In the genomic region with DNA sequence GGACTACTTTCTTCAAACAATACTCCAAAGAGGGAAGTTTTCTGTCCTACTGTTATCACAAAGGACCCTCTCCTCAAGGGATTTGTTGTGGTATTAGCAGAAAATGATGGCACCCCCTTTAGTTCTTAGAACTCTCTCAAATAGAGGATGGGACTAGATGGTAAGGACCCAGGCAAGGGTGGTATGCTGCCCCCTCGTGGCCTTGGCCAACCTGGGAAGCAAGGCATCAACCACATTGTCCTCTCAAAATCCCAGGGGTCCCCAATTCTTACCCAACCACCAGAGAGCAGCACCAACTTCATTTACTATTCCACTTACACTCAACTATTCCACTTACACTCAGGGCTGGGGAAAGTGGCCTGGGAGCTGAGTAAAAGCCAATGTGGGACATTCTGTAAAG, we compare ENCODE assay signal across 9 mouse cellular contexts. TPM values are rescaled to one million over a fixed set of nuclear protein-coding genes. Genes with fewer than 3 reads are reported as not detected.
DNase-seq lines count a peak whose midpoint lies in the region; ATAC-seq lines count a peak whose summit lies in the region.
"Had no signal": no experiment of that assay in that cellular context is flagged by ENCODE, and none has a peak within 500 bp of the region (broad histone marks: within the 10 kb centered on the region; RNA-seq: fewer than 3 reads in every experiment).

No protein-coding gene starts in this region.

- H3K27me3 ChIP-seq in liver, embryonic 12.5 days (replicated peaks), result peaks cover 30% of the 10 kb centered on the region
- H3K27me3 ChIP-seq in forebrain, embryonic 13.5 days, result peaks cover 20% of the 10 kb centered on the region
- peaks cover 5% of the 10 kb centered on the region for H3K27me3 ChIP-seq in hindbrain, embryonic 14.5 days (ENCODE audit: control insufficient read depth, insufficient read depth, low read length)

- no peaks in the 10 kb centered on the region for H3K4me1 ChIP-seq in liver, embryonic 12.5 days
- no peaks in the 10 kb centered on the region for H3K4me1 ChIP-seq in forebrain, embryonic 13.5 days
- no peaks in the 10 kb centered on the region for H3K4me1 ChIP-seq in hindbrain, embryonic 14.5 days (replicated peaks; ENCODE audit: control insufficient read depth, insufficient read depth, low read length)

- H3K27ac ChIP-seq in liver, embryonic 12.5 days, result no peak overlapping the region
- no peak overlapping the region for H3K27ac ChIP-seq in forebrain, embryonic 13.5 days
- no peak overlapping the region for H3K27ac ChIP-seq in hindbrain, embryonic 14.5 days

- no peak for ATAC-seq in liver, embryonic 12.5 days
- peak; percentile 59 for ATAC-seq in forebrain, embryonic 13.5 days
- ATAC-seq in hindbrain, embryonic 14.5 days (ENCODE audit: low FRiP score), result no peak

- H3K9ac ChIP-seq in liver, embryonic 12.5 days, result no peak overlapping the region
- H3K9ac ChIP-seq in forebrain, embryonic 13.5 days, result no peak overlapping the region
- no peak overlapping the region for H3K9ac ChIP-seq in hindbrain, embryonic 14.5 days

- 0% methylated on average over 1 of the region's 1 CpGs for WGBS in liver, embryonic 12.5 days (ENCODE audit: insufficient replicate concordance)
- 0% methylated on average over 1 of the region's 1 CpGs for WGBS in forebrain, embryonic 13.5 days
- 3% methylated on average over 1 of the region's 1 CpGs for WGBS in hindbrain, embryonic 14.5 days

- no peaks in the 10 kb centered on the region for H3K9me3 ChIP-seq in liver, embryonic 12.5 days (replicated peaks)
- no peaks in the 10 kb centered on the region for H3K9me3 ChIP-seq in forebrain, embryonic 13.5 days (replicated peaks)
- no peaks in the 10 kb centered on the region for H3K9me3 ChIP-seq in hindbrain, embryonic 14.5 days (ENCODE audit: control insufficient read depth, low read length)

- no peak overlapping the region for H3K4me2 ChIP-seq in liver, embryonic 12.5 days
- H3K4me2 ChIP-seq in forebrain, embryonic 13.5 days, result no peak overlapping the region
- H3K4me2 ChIP-seq in hindbrain, embryonic 14.5 days (replicated peaks), result no peak overlapping the region

- peaks cover 38% of the 10 kb centered on the region for H3K36me3 ChIP-seq in liver, embryonic 12.5 days
- peaks cover 35% of the 10 kb centered on the region for H3K36me3 ChIP-seq in forebrain, embryonic 13.5 days (ENCODE audit: poor library complexity, severe bottlenecking)
- H3K36me3 ChIP-seq in hindbrain, embryonic 14.5 days (replicated peaks; ENCODE audit: control insufficient read depth, insufficient read depth), result peaks cover 38% of the 10 kb centered on the region

- H3K4me3 ChIP-seq in liver, embryonic 12.5 days, result no peak overlapping the region
- no peak overlapping the region for H3K4me3 ChIP-seq in forebrain, embryonic 13.5 days
- no peak overlapping the region for H3K4me3 ChIP-seq in hindbrain, embryonic 14.5 days (replicated peaks; ENCODE audit: low read length)
- H3K4me3 ChIP-seq: myocyte had no signal

- DNase-seq in liver, result peak; percentile 69
- peak; percentile 56 for DNase-seq in c-Kit-positive CD71-positive TER-119-negative erythroid progenitor cells, embryonic 14.5 days (ENCODE audit: low read depth)
- peak; percentile 70 for DNase-seq in hindbrain, embryonic 14.5 days (ENCODE audit: low spot score)
- DNase-seq in layer of hippocampus, adult 9-11 months, result peak; percentile 56
- DNase-seq in lung, postnatal 4 days, result peak; percentile 76 to 82
- DNase-seq in spleen, postnatal 36 days (ENCODE audit: low spot score in 2 of 2), result peak; percentile 29 to 47

RNA-seq across cellular contexts. Expression of gene Kcnq4, which starts 6.9 kb away (rescaled TPM):
- polyA plus RNA-seq in liver, embryonic 12.5 days (2016; fragmentation: Nextera tagmentation; extraction: Ambion mirVana), result 0.20 and 0.44 TPM in 2 replicates
- polyA plus RNA-seq in forebrain, embryonic 13.5 days (2015; fragmentation: Nextera tagmentation; extraction: Ambion mirVana), result 3.4 and 4.0 TPM in 2 replicates
- polyA plus RNA-seq in hindbrain, embryonic 14.5 days (2014; fragmentation: Nextera tagmentation; extraction: Ambion mirVana), result 6.2 and 6.4 TPM in 2 replicates
